Mouse (Mus musculus) kidney, postnatal 0 days (tissue): ENCODE measurements at regions not wholly inside any gene's neighbourhood (a gene's known extent, or its start where the extent isn't known, plus 50 kb on each side); places are given as distances from the start of the nearest gene placed in this dataset.

Source experiments
- ATAC-seq: fragments of 200-750 bp; cut with Nextera tagmentation; replicated peaks from 2 replicates; pipeline ENCODE4 v1.8.0; 2017; ENCODE audit warnings: low read depth, moderate number of reproducible peaks, moderate TSS enrichment, moderate library complexity; ENCODE audit not compliant: low FRiP score
- DNase-seq: peaks from one replicate; pipeline ENCODE4 v3.0.0-alpha.2; 2016; ENCODE audit warnings: low spot score
- H3K27ac ChIP-seq: fragments of 300-500 bp; sonication (generic); 2 replicates; pipeline ENCODE4 v1.5.1; 2014; ENCODE audit warnings: mild to moderate bottlenecking
- H3K27me3 ChIP-seq: fragments of 300-500 bp; sonication (generic); 2 replicates; pipeline ENCODE4 v1.6.1; 2014; ENCODE audit warnings: low read length, mixed read lengths; ENCODE audit not compliant: insufficient read depth
- H3K36me3 ChIP-seq: fragments of 300-500 bp; sonication (generic); 2 replicates; pipeline ENCODE4 v1.6.1; 2014; ENCODE audit warnings: low read length, mixed read lengths; ENCODE audit not compliant: insufficient read depth
- H3K4me1 ChIP-seq: fragments of 300-500 bp; sonication (generic); replicated peaks from 2 replicates; pipeline ENCODE4 v1.6.1; 2014; ENCODE audit warnings: antibody characterized with exemption, low read length, mixed read lengths; ENCODE audit not compliant: insufficient read depth
- H3K4me2 ChIP-seq: fragments of 300-500 bp; sonication (generic); 2 replicates; pipeline ENCODE4 v1.6.1; 2014; ENCODE audit warnings: mild to moderate bottlenecking, low read length, moderate library complexity, mixed read lengths
- H3K4me3 ChIP-seq: fragments of 300-500 bp; sonication (generic); replicated peaks from 2 replicates; pipeline ENCODE4 v1.5.1; 2014; ENCODE audit warnings: low read depth, low read length
- H3K9ac ChIP-seq: fragments of 300-500 bp; sonication (generic); 2 replicates; pipeline ENCODE4 v1.6.1; 2014; ENCODE audit warnings: low read depth, low read length
- H3K9me3 ChIP-seq: fragments of 300-500 bp; sonication (generic); replicated peaks from 2 replicates; pipeline ENCODE4 v1.6.1; 2016; ENCODE audit warnings: low read length, inconsistent platforms, mixed read lengths
- CTCF ChIP-seq: IDR thresholded peaks from 2 replicates; pipeline ENCODE4 v1.5.1; 2016; ENCODE audit warnings: antibody characterized with exemption, low read depth, mild to moderate bottlenecking, moderate library complexity
- WGBS: fragments of 180-500 bp; shearing (Covaris S2); extraction: QIAGEN DNeasy Blood & Tissue Kit; methylation state at CpG from one replicate; pipeline ENCODE4 v1.1.7; 2014; 5-methylcytosine and 5-hydroxymethylcytosine counted together

DNA sequence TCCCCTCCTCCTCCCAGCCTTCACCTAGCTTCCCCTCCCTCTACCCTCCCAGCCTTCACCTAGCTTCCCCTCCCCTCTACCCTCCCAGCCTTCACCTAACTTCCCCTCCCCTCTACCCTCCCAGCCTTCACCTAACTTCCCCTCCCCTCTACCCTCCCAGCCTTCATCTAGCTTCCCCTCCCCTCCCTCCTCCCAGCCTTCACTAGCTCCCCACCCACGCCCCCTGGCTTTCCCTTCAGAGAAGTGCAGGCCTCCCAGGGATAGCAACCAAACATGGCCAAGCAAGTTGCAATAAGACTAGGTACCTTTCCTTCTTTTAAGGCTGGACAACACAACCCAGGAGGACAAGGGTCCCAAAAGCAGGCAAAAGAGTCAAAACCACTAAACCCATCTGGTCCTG, 248.5 kb downstream of the Ankrd16 start:
- Histone ChIP-seq H3K9ac (no peak overlapping the region), H3K36me3 (no peaks in the 10 kb centered on the region), H3K9me3 (no peaks in the 10 kb centered on the region), H3K4me1 (peaks cover 3% of the 10 kb centered on the region; the same call in 1 of the 2 replicates), H3K4me2 (no peak overlapping the region), H3K27me3 (no peaks in the 10 kb centered on the region), H3K4me3 (no peak overlapping the region), H3K27ac (no peak overlapping the region)
- DNase-seq = no peak
- TF ChIP-seq CTCF = no peak
- ATAC-seq = no peak
- 76% methylated on average over 1 of the region's 1 CpGs for WGBS

DNA sequence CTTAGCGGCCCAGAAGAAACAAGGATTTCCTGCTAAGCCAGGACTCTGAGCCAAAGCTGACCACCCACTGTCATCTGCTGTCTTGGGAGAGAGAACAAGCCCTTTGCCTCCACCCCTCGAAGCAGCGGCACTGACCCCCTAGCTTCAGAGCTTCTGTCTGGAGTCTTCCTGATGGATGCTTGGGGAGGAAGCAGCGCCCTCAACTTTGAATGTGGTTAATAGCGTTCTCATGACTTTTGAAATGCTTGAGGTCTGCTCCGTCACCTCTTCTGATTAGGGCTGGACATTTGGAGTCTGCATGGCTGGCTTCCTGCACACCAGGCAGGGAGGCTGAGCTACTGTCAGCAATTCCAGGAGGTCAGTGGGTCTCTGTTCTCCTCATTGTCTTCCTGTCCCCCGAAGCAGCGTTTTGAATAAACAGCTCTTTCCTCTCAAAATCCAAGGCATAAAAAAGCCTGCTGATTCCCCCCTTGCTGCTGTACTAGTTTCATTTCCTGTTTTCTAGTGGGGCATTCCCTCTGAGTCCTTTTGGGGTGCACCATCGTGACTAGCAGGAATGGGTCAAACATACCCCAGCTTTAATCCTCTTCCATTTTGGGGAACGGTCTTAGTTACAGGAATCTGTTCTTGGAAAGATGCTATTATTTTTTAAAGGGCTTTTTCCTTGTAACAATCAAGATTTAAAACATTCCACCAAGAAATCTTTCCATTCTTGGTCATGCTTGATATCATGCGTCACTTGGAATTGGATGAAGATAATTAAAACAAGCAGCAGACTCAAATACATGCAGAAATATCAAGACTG, 256.0 kb downstream of the Ankrd16 start:
- Histone ChIP-seq H3K4me3 (no peak overlapping the region), H3K4me1 (peaks cover 4% of the 10 kb centered on the region; the same call in 1 of the 2 replicates), H3K9ac (no peak overlapping the region), H3K36me3 (no peaks in the 10 kb centered on the region), H3K27me3 (no peaks in the 10 kb centered on the region), H3K27ac (peak overlapping the region; percentile 75), H3K9me3 (no peaks in the 10 kb centered on the region), H3K4me2 (no peak overlapping the region)
- DNase-seq (peak; percentile 91), ATAC-seq (peak; percentile 89)
- TF ChIP-seq CTCF = peak; percentile 17; the same call in 1 of the 2 replicates
- WGBS = 50% methylated on average over 11 of the region's 11 CpGs

DNA sequence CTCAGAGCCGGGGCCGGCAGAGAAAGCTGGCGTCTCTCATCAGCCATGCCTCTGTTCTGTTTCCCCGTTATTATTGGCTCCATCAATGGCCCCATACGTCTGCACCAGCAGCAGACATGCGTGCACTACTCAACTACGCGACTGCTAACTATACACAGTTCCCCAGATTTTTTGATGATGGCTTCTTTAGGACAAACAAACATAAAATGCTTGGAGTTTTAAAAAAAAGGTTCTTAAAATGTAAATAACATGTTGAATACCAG, 256.6 kb downstream of the Ankrd16 start:
- Histone ChIP-seq H3K4me3 (no peak overlapping the region), H3K36me3 (no peaks in the 10 kb centered on the region), H3K27ac (peak overlapping the region; percentile 75), H3K27me3 (no peaks in the 10 kb centered on the region), H3K4me2 (no peak overlapping the region), H3K9me3 (no peaks in the 10 kb centered on the region), H3K9ac (no peak overlapping the region), H3K4me1 (peaks cover 4% of the 10 kb centered on the region; the same call in 1 of the 2 replicates)
- WGBS = 75% methylated on average over 8 of the region's 8 CpGs
- ATAC-seq (no peak), DNase-seq (no peak)
- TF ChIP-seq CTCF = no peak

DNA sequence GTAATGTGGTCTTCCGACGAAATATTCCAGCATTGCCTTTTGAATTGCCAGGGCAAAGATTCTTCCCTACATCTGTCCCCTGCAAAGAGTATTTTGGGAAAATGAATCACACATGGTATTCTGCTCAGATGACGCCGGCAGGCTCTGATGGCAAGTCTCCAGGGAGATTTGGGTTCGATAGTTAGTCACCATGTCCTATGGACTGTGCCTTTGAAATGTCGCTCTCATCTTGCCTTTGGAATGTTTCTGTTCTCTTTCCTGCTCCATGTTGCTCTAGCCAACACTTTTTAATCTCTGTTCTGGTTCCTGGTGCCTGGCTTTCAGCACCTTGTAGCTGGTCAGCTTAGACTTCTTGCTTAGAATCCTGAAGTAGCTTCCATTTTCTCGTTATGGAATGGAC, 252.3 kb downstream of the Itga8 start:
- H3K4me3 ChIP-seq = no peak overlapping the region
- no peaks in the 10 kb centered on the region for H3K9me3 ChIP-seq
- no peak overlapping the region for H3K4me2 ChIP-seq
- TF ChIP-seq CTCF = no peak
- no peaks in the 10 kb centered on the region for H3K36me3 ChIP-seq
- DNase-seq (no peak), ATAC-seq (no peak)
- no peaks in the 10 kb centered on the region for H3K27me3 ChIP-seq
- H3K9ac ChIP-seq = no peak overlapping the region
- H3K4me1 ChIP-seq = 0 out of 2 replicates have a peak, but pooled peaks cover 3% of the 10 kb centered on the region
- 67% methylated on average over 7 of the region's 7 CpGs for WGBS
- H3K27ac ChIP-seq = no peak overlapping the region

DNA sequence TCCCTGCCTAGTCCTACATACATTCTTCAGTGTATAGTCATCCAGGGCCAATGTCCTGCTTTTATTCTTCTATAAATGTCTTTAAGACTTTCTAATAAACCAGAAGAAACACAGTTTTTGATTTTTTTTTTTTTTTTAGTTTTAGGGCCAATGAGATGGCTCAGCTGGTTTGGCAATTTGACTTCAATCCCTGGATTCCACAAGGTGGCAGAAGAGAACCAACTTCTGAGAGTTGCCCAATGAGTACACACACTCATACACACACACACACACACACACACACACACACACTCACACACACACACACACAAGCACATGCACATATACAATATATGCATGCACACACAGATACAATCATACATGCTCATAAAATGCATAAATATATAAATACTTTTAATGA, 251.8 kb downstream of the Itga8 start:
- no peak for ATAC-seq
- no peak overlapping the region for H3K9ac ChIP-seq
- peak; percentile 63 for TF ChIP-seq CTCF
- DNase-seq = peak; percentile 55
- H3K4me2 ChIP-seq = no peak overlapping the region
- H3K27ac ChIP-seq = no peak overlapping the region
- H3K4me1 ChIP-seq = 0 out of 2 replicates have a peak, but pooled peaks cover 3% of the 10 kb centered on the region
- H3K9me3 ChIP-seq = no peaks in the 10 kb centered on the region
- no peaks in the 10 kb centered on the region for H3K27me3 ChIP-seq
- H3K36me3 ChIP-seq = no peaks in the 10 kb centered on the region
- no peak overlapping the region for H3K4me3 ChIP-seq

DNA sequence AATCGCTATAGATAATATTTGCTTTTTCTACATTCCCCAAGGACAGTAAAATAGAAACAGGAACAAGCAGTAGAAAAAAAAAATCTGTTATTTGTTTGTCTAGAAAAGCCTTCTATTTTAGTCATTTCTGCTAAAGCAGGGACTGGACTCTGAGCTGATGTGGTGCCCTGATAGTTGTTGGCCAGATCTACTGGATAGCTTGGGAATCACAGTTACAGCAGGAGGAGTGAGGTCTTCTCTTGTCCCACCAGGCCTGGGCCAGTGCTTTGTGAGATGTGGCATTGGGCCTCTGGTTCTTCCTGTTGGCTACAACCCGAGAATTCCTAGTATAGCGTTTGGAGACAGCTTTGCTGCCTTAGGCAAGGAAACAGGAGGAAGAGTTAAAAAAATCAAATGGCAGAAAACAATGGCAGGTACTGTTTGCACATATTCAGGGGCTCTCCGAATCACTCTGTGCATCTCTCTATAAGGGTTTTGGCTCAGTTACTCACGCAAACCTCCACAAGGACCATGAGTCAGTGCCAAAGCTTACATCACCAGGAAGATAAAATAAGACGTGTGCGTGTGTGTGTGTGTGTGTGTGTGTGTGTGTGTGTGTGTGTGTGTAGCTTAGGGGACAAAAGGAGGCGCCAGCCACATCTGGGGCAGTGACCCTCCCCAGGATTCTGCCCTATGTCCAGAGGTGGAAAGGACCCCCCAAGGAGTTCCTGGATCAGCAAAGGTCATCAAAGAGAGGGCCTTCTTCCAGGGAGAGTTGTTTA, 248.1 kb downstream of the Itga8 start:
- ATAC-seq (no peak), DNase-seq (peak; percentile 86)
- 0 out of 2 replicates have a peak, but pooled peaks cover 3% of the 10 kb centered on the region for H3K4me1 ChIP-seq
- H3K36me3 ChIP-seq = no peaks in the 10 kb centered on the region
- peak overlapping the region; percentile 84 for H3K27ac ChIP-seq
- no peaks in the 10 kb centered on the region for H3K27me3 ChIP-seq
- no peak overlapping the region for H3K4me3 ChIP-seq
- H3K9me3 ChIP-seq = no peaks in the 10 kb centered on the region
- H3K4me2 ChIP-seq = no peak overlapping the region
- 43% methylated on average over 8 of the region's 8 CpGs for WGBS
- TF ChIP-seq CTCF = no peak
- no peak overlapping the region for H3K9ac ChIP-seq
